Mouse (Mus musculus): ENCODE results near the gene Sf3a1.
"Not testable (repeated sequence)": the region's sequence is repeated elsewhere in the genome, so short reads cannot be mapped to it uniquely, and the experiment has no call there.

Sf3a1 gene

GRCm38 (mm10) chr11:4185480-4185879, 25.3 kb downstream of the Sf3a1 start:
- DNase-seq (ENCODE audit: low spot score) = not testable (repeated sequence)

- DNase-seq (ENCODE audit: low spot score) = peak; percentile 98
Observed at GRCm38 (mm10) chr11:4186486-4187317, 26.6 kb downstream of the Sf3a1 start, which contains the start of gene Tbc1d10a. Tbc1d10a (plus strand) TSS chr11:4186789.

- no peak for DNase-seq (ENCODE audit: low spot score)
Observed at GRCm38 (mm10) chr11:4187318-4187700, 27.2 kb downstream of the Sf3a1 start.

GRCm38 (mm10) chr11:4189182-4189581, 29.0 kb downstream of the Sf3a1 start:
- DNase-seq (ENCODE audit: low spot score) = no peak

- DNase-seq (ENCODE audit: low spot score) = no peak
Observed at GRCm38 (mm10) chr11:4190677-4191076, 30.5 kb downstream of the Sf3a1 start.

GRCm38 (mm10) chr11:4192757-4193156, 32.6 kb downstream of the Sf3a1 start:
- DNase-seq (ENCODE audit: low spot score) = no peak

- DNase-seq (ENCODE audit: low spot score) = no peak
Observed at GRCm38 (mm10) chr11:4193420-4193819, 33.3 kb downstream of the Sf3a1 start.

GRCm38 (mm10) chr11:4195597-4196031, 35.5 kb downstream of the Sf3a1 start:
- DNase-seq (ENCODE audit: low spot score) = no peak

GRCm38 (mm10) chr11:4196636-4197035, 36.5 kb downstream of the Sf3a1 start:
- DNase-seq (ENCODE audit: low spot score) = no peak

- DNase-seq (ENCODE audit: low spot score) = no peak
Observed at GRCm38 (mm10) chr11:4197691-4198090, 37.5 kb downstream of the Sf3a1 start.

- no peak for DNase-seq (ENCODE audit: low spot score)
Observed at GRCm38 (mm10) chr11:4201981-4202700, 42.0 kb downstream of the Sf3a1 start.

- no peak for DNase-seq (ENCODE audit: low spot score)
Observed at GRCm38 (mm10) chr11:4202995-4203704, 43.0 kb downstream of the Sf3a1 start.

- DNase-seq (ENCODE audit: low spot score) = no peak
Observed at GRCm38 (mm10) chr11:4203705-4204074, 43.5 kb downstream of the Sf3a1 start.

- no peak for DNase-seq (ENCODE audit: low spot score)
Observed at GRCm38 (mm10) chr11:4205097-4205655, 45.0 kb downstream of the Sf3a1 start.

GRCm38 (mm10) chr11:4205951-4206350, 45.8 kb downstream of the Sf3a1 start:
- no peak for DNase-seq (ENCODE audit: low spot score)

GRCm38 (mm10) chr11:4206563-4206962, 46.4 kb downstream of the Sf3a1 start:
- DNase-seq (ENCODE audit: low spot score) = no peak

- DNase-seq (ENCODE audit: low spot score) = no peak
Observed at GRCm38 (mm10) chr11:4207655-4208054, 47.5 kb downstream of the Sf3a1 start.

GRCm38 (mm10) chr11:4209556-4209955, 49.4 kb downstream of the Sf3a1 start:
- no peak for DNase-seq (ENCODE audit: low spot score)

GRCm38 (mm10) chr11:4210786-4211185, 50.6 kb downstream of the Sf3a1 start:
- no peak for DNase-seq (ENCODE audit: low spot score)

- DNase-seq (ENCODE audit: low spot score) = no peak
Observed at GRCm38 (mm10) chr11:4213107-4213506, 53.0 kb downstream of the Sf3a1 start.

- no peak for DNase-seq (ENCODE audit: low spot score)
Observed at GRCm38 (mm10) chr11:4214572-4214971, 54.4 kb downstream of the Sf3a1 start.

GRCm38 (mm10) chr11:4215061-4215460, 54.9 kb downstream of the Sf3a1 start:
- DNase-seq (ENCODE audit: low spot score) = no peak
